25 mouse cellular contexts compared by ENCODE assay signal in genomic region chr12:8101837-8102236, GRCm38 (mm10).
DNase-seq lines count a peak whose midpoint lies in the region; ATAC-seq lines count a peak whose summit lies in the region.
"Had no signal": no experiment of that assay in that cellular context is flagged by ENCODE, and none has a peak within 500 bp of the region (broad histone marks: within the 10 kb centered on the region; RNA-seq: fewer than 3 reads in every experiment).

No protein-coding gene starts in this region.

- H3K9ac ChIP-seq in forebrain, embryonic 16.5 days (replicated peaks; ENCODE audit: low read depth, low read length) = no peak overlapping the region
- no peak overlapping the region for H3K9ac ChIP-seq in neural tube, embryonic 13.5 days
- no peak overlapping the region for H3K9ac ChIP-seq in hindbrain, embryonic 14.5 days
- H3K9ac ChIP-seq in neural tube, embryonic 15.5 days (replicated peaks) = no peak overlapping the region
- H3K9ac ChIP-seq: embryonic facial prominence, embryonic 13.5 days; heart, embryonic 15.5 days; intestine, embryonic 15.5 days; limb, embryonic 13.5 days; liver, embryonic 13.5 days; midbrain, embryonic 13.5 days had no signal

- WGBS in forebrain, embryonic 16.5 days = 75% methylated on average over 8 of the region's 8 CpGs
- WGBS in forebrain, embryonic 10.5 days = 86% methylated on average over 8 of the region's 8 CpGs
- 57% methylated on average over 8 of the region's 8 CpGs for whole genome bisulfite sequencing in neural tube, embryonic 13.5 days
- 61% methylated on average over 8 of the region's 8 CpGs for WGBS in hindbrain, embryonic 14.5 days
- WGBS in neural tube, embryonic 15.5 days = 40% methylated on average over 8 of the region's 8 CpGs

- no peak for DNase-seq in forebrain, embryonic 10.5 days (ENCODE audit: extremely low spot score, low spot score)
- no peak for DNase-seq in neural tube, embryonic 10.5 days (ENCODE audit: extremely low spot score, low spot score)
- peak; percentile 29 for DNase-seq in hindbrain, embryonic 14.5 days (ENCODE audit: low spot score)
- DNase-seq in right cerebral cortex, postnatal 10 days (ENCODE audit: low spot score in 2 of 2) = no peak
- no peak for DNase-seq in cerebellum, postnatal 25 days
- DNase-seq: cerebellum, adult 18-20 months; cerebellum, postnatal 14 days; gastrocnemius, adult 2 months; heart, postnatal 4 days; kidney, postnatal 36 days; liver, embryonic 13.5 days; lung, adult 2 months; lung, postnatal 14 days; right cerebral cortex, postnatal 4 days; thymus, postnatal 25 days had no signal

- no peak overlapping the region for H3K4me2 ChIP-seq in forebrain, embryonic 16.5 days (ENCODE audit: low read length)
- H3K4me2 ChIP-seq in neural tube, embryonic 13.5 days = no peak overlapping the region
- H3K4me2 ChIP-seq in hindbrain, embryonic 14.5 days (replicated peaks) = no peak overlapping the region
- no peak overlapping the region for H3K4me2 ChIP-seq in neural tube, embryonic 15.5 days
- H3K4me2 ChIP-seq: embryonic facial prominence, embryonic 13.5 days; heart, embryonic 15.5 days; intestine, embryonic 15.5 days; limb, embryonic 13.5 days; liver, embryonic 13.5 days; midbrain, embryonic 13.5 days had no signal

- ATAC-seq in forebrain, embryonic 16.5 days = 0 out of 2 replicates have a peak, but pooled peaks have one; percentile 33
- peak; percentile 69; the same call in 1 of the 2 replicates for ATAC-seq in neural tube, embryonic 13.5 days (ENCODE audit: low read depth)
- peak; percentile 73 for ATAC-seq in hindbrain, embryonic 14.5 days (ENCODE audit: low FRiP score)
- ATAC-seq in neural tube, embryonic 15.5 days (ENCODE audit: low FRiP score) = peak; percentile 35
- ATAC-seq: intestine, embryonic 15.5 days; midbrain, embryonic 13.5 days; Patski had no signal

- H3K4me1 ChIP-seq in forebrain, embryonic 16.5 days (replicated peaks; ENCODE audit: control insufficient read depth, insufficient read depth, low read length) = no peaks in the 10 kb centered on the region
- 0 out of 2 replicates have a peak, but pooled peaks cover 1% of the 10 kb centered on the region for H3K4me1 ChIP-seq in forebrain, embryonic 10.5 days
- no peaks in the 10 kb centered on the region for H3K4me1 ChIP-seq in neural tube, embryonic 13.5 days (replicated peaks)
- peaks cover 8% of the 10 kb centered on the region; the same call in 1 of the 2 replicates for H3K4me1 ChIP-seq in hindbrain, embryonic 14.5 days (replicated peaks; ENCODE audit: control insufficient read depth, insufficient read depth, low read length)
- H3K4me1 ChIP-seq in neural tube, embryonic 15.5 days = no peaks in the 10 kb centered on the region
- H3K4me1 ChIP-seq: heart, embryonic 15.5 days; intestine, embryonic 15.5 days; limb, embryonic 13.5 days; liver, embryonic 13.5 days; midbrain, embryonic 13.5 days had no signal

- no peaks in the 10 kb centered on the region for H3K9me3 ChIP-seq in forebrain, embryonic 16.5 days (ENCODE audit: control insufficient read depth, low read length)
- H3K9me3 ChIP-seq in forebrain, embryonic 10.5 days = no peaks in the 10 kb centered on the region
- H3K9me3 ChIP-seq in neural tube, embryonic 13.5 days = no peaks in the 10 kb centered on the region
- no peaks in the 10 kb centered on the region for H3K9me3 ChIP-seq in hindbrain, embryonic 14.5 days (ENCODE audit: control insufficient read depth, low read length)
- H3K9me3 ChIP-seq in neural tube, embryonic 15.5 days (replicated peaks) = no peaks in the 10 kb centered on the region
- H3K9me3 ChIP-seq: embryonic facial prominence, embryonic 13.5 days; heart, embryonic 15.5 days; intestine, embryonic 15.5 days; limb, embryonic 13.5 days; liver, embryonic 13.5 days; midbrain, embryonic 13.5 days had no signal

- no peaks in the 10 kb centered on the region for H3K27me3 ChIP-seq in forebrain, embryonic 16.5 days (replicated peaks; ENCODE audit: control insufficient read depth, insufficient read depth, low read length)
- H3K27me3 ChIP-seq in forebrain, embryonic 10.5 days (ENCODE audit: poor library complexity, severe bottlenecking) = no peaks in the 10 kb centered on the region
- H3K27me3 ChIP-seq in neural tube, embryonic 13.5 days = no peaks in the 10 kb centered on the region
- H3K27me3 ChIP-seq in hindbrain, embryonic 14.5 days (ENCODE audit: control insufficient read depth, insufficient read depth, low read length) = no peaks in the 10 kb centered on the region
- no peaks in the 10 kb centered on the region for H3K27me3 ChIP-seq in neural tube, embryonic 15.5 days (replicated peaks)
- H3K27me3 ChIP-seq: embryonic facial prominence, embryonic 13.5 days; heart, embryonic 15.5 days; intestine, embryonic 15.5 days; liver, embryonic 13.5 days; midbrain, embryonic 13.5 days had no signal

- no peaks in the 10 kb centered on the region for H3K36me3 ChIP-seq in forebrain, embryonic 16.5 days (ENCODE audit: control insufficient read depth, insufficient read depth)
- no peaks in the 10 kb centered on the region for H3K36me3 ChIP-seq in forebrain, embryonic 10.5 days (replicated peaks)
- no peaks in the 10 kb centered on the region for H3K36me3 ChIP-seq in neural tube, embryonic 13.5 days
- H3K36me3 ChIP-seq in hindbrain, embryonic 14.5 days (replicated peaks; ENCODE audit: control insufficient read depth, insufficient read depth) = no peaks in the 10 kb centered on the region
- no peaks in the 10 kb centered on the region for H3K36me3 ChIP-seq in neural tube, embryonic 15.5 days
- H3K36me3 ChIP-seq: embryonic facial prominence, embryonic 13.5 days; G1E; heart, embryonic 15.5 days; intestine, embryonic 15.5 days; limb, embryonic 13.5 days; liver, embryonic 13.5 days; midbrain, embryonic 13.5 days had no signal

- no peak overlapping the region for H3K4me3 ChIP-seq in forebrain, embryonic 16.5 days (replicated peaks; ENCODE audit: low read length)
- H3K4me3 ChIP-seq in forebrain, embryonic 10.5 days = no peak overlapping the region
- H3K4me3 ChIP-seq in neural tube, embryonic 13.5 days = no peak overlapping the region
- no peak overlapping the region for H3K4me3 ChIP-seq in hindbrain, embryonic 14.5 days (replicated peaks; ENCODE audit: low read length)
- no peak overlapping the region for H3K4me3 ChIP-seq in neural tube, embryonic 15.5 days (replicated peaks)
- H3K4me3 ChIP-seq: embryonic facial prominence, embryonic 13.5 days; gastrocnemius, adult 2 months; heart, embryonic 15.5 days; intestine, embryonic 15.5 days; limb, embryonic 13.5 days; liver, embryonic 13.5 days; midbrain, embryonic 13.5 days had no signal

- no peak overlapping the region for H3K27ac ChIP-seq in forebrain, embryonic 16.5 days (ENCODE audit: low read length)
- H3K27ac ChIP-seq in forebrain, embryonic 10.5 days = no peak overlapping the region
- H3K27ac ChIP-seq in neural tube, embryonic 13.5 days (replicated peaks) = no peak overlapping the region
- no peak overlapping the region for H3K27ac ChIP-seq in hindbrain, embryonic 14.5 days
- H3K27ac ChIP-seq in neural tube, embryonic 15.5 days (replicated peaks) = no peak overlapping the region
- H3K27ac ChIP-seq: embryonic facial prominence, embryonic 13.5 days; gastrocnemius, adult 2 months; heart, embryonic 15.5 days; intestine, embryonic 15.5 days; limb, embryonic 13.5 days; liver, embryonic 13.5 days; midbrain, embryonic 13.5 days had no signal
